Mouse (Mus musculus) large intestine, adult 2 months (tissue): ENCODE data around the gene Gm17617. TPM values are rescaled to one million over a fixed set of nuclear protein-coding genes. Genes with fewer than 3 reads are reported as not detected.
"Not testable (repeated sequence)": the region's sequence is repeated elsewhere in the genome, so short reads cannot be mapped to it uniquely, and the experiment has no call there.

Experiments used
- DNase-seq: peaks from one replicate; pipeline ENCODE4 v3.0.0-alpha.2; 2012; ENCODE audit warnings: low read depth, low spot score
- WGBS: fragments of 180-500 bp; shearing (Covaris S2); methylation state at CpG from one replicate; pipeline ENCODE4 v1.1.7; 2018; 5-methylcytosine and 5-hydroxymethylcytosine counted together
- polyA plus RNA-seq: library from polyadenylated mRNA; depleted of rRNA; stranded (reverse); fragments of >200 nt; gene quantifications from 2 replicates; pipeline ENCODE4 v1.2.3, GENCODE M21; 2012; rRNA removed

The Gm17617 gene
- polyA plus RNA-seq, 1 experiment: not detected

GRCm38 (mm10) chr13:55140271-55140670 is 6.9 kb upstream of the Gm17617 start:
- 90% methylated on average over 2 of the region's 2 CpGs for WGBS
- DNase-seq: no peak

- no peak for DNase-seq
- WGBS: 10% methylated on average over 5 of the region's 5 CpGs
These were observed 2.0 kb upstream of the Gm17617 start for GRCm38 (mm10) chr13:55135382-55135781.

- 87% methylated on average over 6 of the region's 6 CpGs for WGBS
- no peak for DNase-seq
These were observed 8.4 kb downstream of the Gm17617 start for GRCm38 (mm10) chr13:55124903-55125302.

- WGBS: 81% methylated on average over 6 of the region's 6 CpGs
- no peak for DNase-seq
These were observed 19.0 kb downstream of the Gm17617 start for GRCm38 (mm10) chr13:55114375-55114774.

DNA sequence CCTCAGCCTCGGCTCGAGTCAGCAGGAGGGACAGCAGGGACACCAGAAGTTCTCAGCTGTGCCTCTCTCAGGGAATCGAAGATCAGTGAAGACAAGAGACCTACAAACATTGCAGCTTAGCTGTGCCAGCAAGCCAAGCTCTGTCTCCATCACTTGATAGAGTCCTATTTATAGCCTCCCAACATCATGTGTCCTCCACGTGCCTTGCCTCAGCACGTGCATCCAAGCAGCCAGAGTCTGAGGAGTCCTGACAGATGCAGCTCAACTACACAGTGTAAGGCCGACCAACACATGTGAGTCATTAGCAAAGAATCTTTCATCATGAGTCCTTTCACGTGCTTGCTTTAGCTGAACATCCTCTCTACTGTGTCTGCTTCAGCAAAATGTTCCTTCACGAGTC is 25.7 kb downstream of the Gm17617 start:
- 73% methylated on average over 8 of the region's 8 CpGs for WGBS
- DNase-seq: no peak

- DNase-seq: no peak
- 82% methylated on average over 4 of the region's 4 CpGs for WGBS
These were observed 26.2 kb downstream of the Gm17617 start for GRCm38 (mm10) chr13:55107116-55107515.

DNA sequence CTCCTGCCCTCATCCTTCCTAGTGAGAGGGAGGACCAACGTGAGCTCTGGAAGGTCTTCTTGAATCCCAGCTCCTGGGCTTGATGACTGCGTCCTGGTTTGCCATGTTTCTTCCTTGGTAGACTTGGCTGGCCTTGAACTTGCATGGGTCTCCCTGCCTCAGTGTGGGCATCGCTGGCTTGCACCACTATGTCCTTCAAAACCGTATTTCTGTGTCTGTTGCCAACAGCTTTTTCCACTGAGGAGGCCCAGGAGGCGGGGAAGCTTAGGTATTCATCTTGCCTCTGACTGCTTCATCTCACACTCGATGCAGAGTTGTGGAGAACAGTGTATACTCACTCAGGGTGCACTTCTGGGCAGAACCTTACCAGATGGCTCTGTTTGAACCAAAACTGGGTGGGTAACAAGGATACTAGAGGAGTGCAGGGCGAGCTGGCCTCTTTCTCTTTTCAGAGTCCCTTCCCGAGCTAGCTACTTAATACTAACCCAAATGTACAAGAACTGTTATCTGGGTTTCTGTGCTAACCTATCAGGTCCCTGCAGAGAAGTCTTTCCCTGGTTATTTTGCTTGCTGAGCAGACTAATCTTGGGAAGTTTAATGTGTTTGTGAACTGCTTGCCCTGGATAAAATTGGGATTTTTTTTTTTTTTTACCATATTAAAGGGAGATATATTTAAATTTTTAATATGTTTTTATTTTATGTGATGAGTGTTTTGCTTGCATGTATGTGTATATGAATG is 27.2 kb downstream of the Gm17617 start:
- no peak for DNase-seq
- WGBS: 19% methylated on average over 8 of the region's 8 CpGs

- WGBS: under 1% methylated on average over 65 of the region's 66 CpGs
- DNase-seq: peak; percentile 82
These were observed 28.0 kb downstream of the Gm17617 start, which contains the start of gene Zfp346 for GRCm38 (mm10) chr13:55105045-55105952. Zfp346 (plus strand) TSS chr13:55105311.

GRCm38 (mm10) chr13:55103351-55103750 is 30.0 kb downstream of the Gm17617 start:
- 65% methylated on average over 2 of the region's 2 CpGs for WGBS
- DNase-seq: no peak

- no peak for DNase-seq
- 94% methylated on average over 3 of the region's 3 CpGs for WGBS
These were observed 31.0 kb downstream of the Gm17617 start for GRCm38 (mm10) chr13:55102366-55102765.

DNA sequence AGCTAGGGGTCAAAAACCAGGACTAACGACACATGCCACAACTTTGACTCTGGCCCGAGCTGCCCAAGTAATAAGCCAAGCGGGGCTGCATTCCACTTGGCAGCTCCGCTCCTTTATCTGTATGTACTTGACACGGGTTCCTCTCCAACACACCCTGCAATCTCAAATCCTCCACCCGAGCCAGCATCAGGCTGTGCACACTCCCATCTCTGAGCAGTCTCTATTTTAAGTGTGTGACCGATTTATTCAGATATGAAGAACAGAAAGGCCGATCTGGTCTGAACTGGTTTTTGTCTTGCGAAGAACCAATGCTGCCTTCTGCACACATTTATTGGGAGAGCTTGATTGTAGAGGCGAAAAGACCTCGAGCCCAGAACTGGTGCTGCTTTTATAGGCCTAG is 31.7 kb downstream of the Gm17617 start:
- no peak for DNase-seq
- WGBS: 91% methylated on average over 11 of the region's 11 CpGs

DNA sequence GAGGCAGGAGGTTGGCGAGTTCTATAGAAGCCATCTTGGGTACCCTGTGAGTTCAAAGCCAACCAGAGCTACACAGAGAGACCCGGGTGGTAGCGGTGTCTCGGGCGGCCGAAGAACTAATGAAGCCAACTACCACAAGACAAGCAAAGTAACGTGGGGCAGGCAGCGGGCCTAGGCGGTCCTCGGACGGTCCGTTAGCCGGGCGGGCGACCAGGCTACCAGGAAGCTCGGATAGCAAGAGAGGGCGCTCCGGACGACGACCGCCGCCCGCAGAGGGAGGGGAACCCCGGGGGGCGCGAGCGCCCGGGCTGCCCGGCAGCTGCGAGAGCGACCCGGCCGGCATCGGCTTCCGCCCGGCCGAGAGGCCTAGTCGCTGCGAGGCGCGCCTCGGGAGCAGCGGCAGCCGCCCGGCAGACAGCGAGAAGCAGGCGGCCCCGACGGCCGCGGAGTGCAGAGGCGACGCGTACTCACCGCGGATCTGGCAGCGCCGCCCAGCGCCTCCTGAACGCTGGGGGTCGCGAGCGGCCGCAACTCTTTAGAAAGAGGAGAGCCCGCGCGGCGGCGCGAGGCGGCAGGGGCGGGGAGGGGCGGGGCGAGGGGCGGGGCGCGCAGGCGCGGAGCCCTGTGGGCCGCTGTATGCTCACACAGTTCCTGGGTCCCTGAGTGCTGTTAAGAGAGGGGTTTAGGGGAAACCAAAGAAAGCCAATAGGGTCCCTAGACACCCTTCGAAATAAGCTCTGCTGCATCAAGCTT is 33.4 kb downstream of the Gm17617 start, which contains the start of gene Uimc1:
Gene Uimc1, minus strand, starts transcription at position 575 of the 753 bp plus-strand sequence.
- under 1% methylated on average over 79 of the region's 81 CpGs for WGBS
- DNase-seq: no peak

- 11% methylated on average over 20 of the region's 20 CpGs for WGBS
- no peak for DNase-seq
These were observed 34.2 kb downstream of the Gm17617 start for GRCm38 (mm10) chr13:55099066-55099725.

- 94% methylated on average over 3 of the region's 3 CpGs for WGBS
- DNase-seq: not testable (repeated sequence)
These were observed 35.5 kb downstream of the Gm17617 start for GRCm38 (mm10) chr13:55097841-55098240.

DNA sequence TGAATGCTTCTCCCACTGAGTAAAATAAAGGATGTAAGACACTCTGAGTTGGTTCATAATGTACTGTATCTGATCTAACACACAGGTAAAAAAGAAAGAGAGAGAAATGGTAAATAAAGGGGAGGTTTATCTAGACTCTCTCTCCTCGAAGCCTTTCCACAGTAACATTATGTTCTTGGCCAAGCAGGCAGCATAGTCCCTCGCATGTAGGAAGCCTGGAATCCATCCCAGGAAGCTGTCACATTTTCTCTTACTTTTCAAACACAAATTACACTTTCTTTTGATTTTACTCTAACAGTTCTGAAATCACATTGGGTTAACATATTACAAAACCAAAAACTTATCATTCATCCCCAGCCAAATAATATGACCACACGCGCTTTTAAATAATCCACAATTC is 40.8 kb downstream of the Gm17617 start:
- DNase-seq: no peak
- 82% methylated on average over 4 of the region's 4 CpGs for WGBS

Other genes with a start within 250 kb of the Gm17617 start
- gene Unc5a, start 184.1 kb downstream of the Gm17617 start, polyA plus RNA-seq: 2.7 and 4.1 TPM in 2 replicates
- 1.8 and 2.6 TPM in 2 replicates for gene Hk3, start 112.2 kb downstream of the Gm17617 start, polyA plus RNA-seq
- gene Uimc1, start 33.2 kb downstream of the Gm17617 start, polyA plus RNA-seq: 5.2 and 5.4 TPM in 2 replicates
- gene Zfp346, start 28.2 kb downstream of the Gm17617 start, polyA plus RNA-seq: 8.3 and 9.1 TPM in 2 replicates
- 5.0 and 7.0 TPM in 2 replicates for gene Fgfr4, start 19.1 kb upstream of the Gm17617 start, polyA plus RNA-seq
- gene Nsd1, start 76.2 kb upstream of the Gm17617 start, polyA plus RNA-seq: 11.7 and 21.0 TPM in 2 replicates
- gene Prelid1, start 187.0 kb upstream of the Gm17617 start, polyA plus RNA-seq: 778 and 779 TPM in 2 replicates
- 85.0 and 92.2 TPM in 2 replicates for gene Rab24, start 188.4 kb upstream of the Gm17617 start, polyA plus RNA-seq
- 10.0 and 11.4 TPM in 2 replicates for gene Mxd3, start 196.3 kb upstream of the Gm17617 start, polyA plus RNA-seq
- 125 and 147 TPM in 2 replicates for gene Lman2, start 229.2 kb upstream of the Gm17617 start, polyA plus RNA-seq
- 8.9 and 10.6 TPM in 2 replicates for gene Rgs14, start 236.2 kb upstream of the Gm17617 start, polyA plus RNA-seq